Mouse (Mus musculus): Measurements from ENCODE around the gene Stx11. TPM values are rescaled to one million over a fixed set of nuclear protein-coding genes. Genes with fewer than 3 reads are reported as not detected.

Stx11 gene
- total RNA-seq (2017) = 8.2 and 9.4 TPM in 2 replicates

DNA sequence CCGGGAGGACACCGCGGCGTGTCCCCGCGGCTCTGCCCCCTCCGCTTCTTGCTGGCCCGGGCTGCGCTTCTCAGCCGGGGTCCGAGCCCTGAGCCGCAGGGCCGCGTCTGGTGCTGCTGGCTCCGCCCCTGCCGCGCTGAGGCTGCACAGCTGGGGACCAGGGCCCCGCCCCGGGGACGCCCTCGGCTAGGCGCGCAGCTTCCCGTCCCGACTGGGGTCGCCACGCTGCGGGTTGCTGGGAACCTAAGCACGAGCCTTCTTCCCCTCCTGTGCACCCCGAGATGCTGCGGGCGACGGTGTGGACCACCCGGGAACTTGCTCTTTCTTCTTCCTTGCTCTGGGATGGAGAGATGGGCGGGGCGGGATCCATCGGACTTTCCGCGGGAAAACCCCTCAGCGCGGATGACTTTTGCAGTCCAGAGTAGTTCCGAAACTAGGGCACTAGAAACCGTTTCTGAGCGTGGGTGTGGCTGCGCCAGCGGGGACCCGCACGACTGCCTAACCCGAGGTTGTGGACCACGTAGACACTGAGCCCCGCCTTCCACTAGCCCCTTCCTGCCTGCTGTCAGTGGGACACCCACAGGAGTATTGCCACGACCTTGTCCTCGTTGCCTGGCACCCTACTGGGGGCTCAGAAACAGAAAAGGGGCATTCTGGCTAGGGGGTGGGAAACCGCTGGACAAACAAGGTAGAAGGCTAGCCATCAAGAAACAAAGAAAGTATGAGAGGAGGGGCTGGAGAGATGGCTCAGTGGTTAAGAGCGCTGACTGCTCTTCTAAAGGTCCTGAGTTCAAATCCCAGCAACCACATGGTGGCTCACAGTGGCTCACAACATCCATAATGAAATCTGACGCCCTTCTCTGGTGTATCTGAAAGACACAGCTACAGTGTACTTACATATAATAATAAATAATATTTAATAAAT lies at the start of gene Stx11:
Gene Stx11 (minus strand): TSS at position 148 of the 925 bp plus-strand sequence.
- peak; percentile 74 for ATAC-seq (replicated peaks; ENCODE audit: low read depth, poor library complexity, severe bottlenecking)

DNA sequence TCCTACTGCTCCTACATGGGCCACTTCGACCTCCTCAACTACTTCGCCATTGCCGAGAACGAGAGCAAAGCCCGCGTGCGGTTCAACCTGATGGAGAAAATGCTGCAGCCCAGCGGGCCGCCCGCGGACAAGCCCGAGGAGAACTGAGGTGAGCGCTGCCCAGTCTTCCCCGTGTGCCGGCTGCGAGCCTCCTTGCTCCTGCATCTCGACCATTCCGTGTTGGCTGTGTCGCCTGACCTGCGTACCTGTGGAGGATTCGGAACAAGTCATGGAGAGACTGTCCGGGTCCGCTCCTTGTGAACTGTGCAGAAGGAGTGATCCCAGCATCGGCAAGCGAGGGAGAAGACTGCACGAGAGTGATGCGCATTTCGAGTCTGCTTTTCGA lies 44.6 kb upstream of the Stx11 start:
- ATAC-seq (replicated peaks; ENCODE audit: low read depth, poor library complexity, severe bottlenecking) = peak; percentile 43; the same call in 1 of the 2 replicates

DNA sequence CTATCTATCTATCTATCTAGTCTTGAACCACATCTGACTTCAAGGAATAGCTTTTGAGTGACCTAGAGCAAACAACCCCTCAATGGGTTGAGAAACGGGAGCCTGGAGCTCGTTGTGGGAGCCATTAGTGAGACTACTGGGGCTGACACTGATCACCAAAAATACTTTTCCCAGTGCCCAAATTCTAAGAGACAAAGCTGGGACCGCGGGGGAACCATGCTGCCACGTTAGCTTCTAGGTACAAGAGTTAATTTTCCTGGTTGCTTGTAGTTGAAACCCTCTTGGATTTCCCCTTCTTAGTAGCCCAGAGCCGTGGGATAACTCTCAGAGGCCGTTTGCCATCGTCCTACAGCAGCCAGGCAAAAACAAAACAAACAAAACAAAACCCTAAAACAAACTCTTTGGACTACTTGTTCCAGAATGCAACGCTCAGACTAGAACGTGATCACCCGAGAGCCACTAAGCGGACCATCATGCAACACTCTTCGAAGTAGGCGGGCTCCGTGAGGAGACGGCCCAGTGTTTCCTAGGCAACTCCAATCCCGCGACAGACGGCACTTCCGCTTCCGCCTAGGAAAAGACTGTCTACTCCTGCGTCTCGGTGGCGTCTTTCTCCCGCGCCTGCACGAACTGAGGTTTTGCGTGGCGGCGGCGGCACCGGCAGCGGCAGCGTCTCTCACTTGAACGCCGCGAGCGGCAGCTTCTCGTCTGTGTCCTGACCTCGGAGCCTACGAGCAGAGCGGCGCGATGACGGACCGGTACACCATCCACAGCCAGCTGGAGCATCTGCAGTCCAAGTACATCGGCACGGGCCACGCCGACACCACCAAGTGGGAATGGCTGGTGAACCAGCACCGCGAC lies 44.0 kb upstream of the Stx11 start:
- ATAC-seq (replicated peaks; ENCODE audit: low read depth, poor library complexity, severe bottlenecking) = peak; percentile 99

DNA sequence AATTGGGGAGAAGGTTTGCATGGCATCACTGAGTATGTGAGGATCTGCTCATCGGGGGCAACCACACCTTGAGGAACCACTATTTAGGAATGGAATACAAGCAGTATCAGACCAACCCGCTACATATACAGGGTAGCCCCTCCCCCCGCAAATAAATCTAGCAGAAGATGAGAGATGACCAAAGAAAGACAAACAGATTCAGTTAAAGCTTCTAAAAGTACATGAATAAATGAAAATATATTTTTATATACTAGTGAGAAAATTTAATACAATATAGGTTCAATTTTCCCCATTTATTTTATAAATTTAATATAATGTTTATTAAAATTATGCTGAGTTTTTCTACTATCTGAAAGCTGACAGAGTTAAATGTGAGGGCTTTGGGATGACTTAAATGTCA lies 40.9 kb upstream of the Stx11 start, which contains the start of gene Sf3b5:
Gene Sf3b5 (plus strand): TSS at position 301 of the 400 bp plus-strand sequence.
- ATAC-seq (replicated peaks; ENCODE audit: low read depth, poor library complexity, severe bottlenecking) = no peak

DNA sequence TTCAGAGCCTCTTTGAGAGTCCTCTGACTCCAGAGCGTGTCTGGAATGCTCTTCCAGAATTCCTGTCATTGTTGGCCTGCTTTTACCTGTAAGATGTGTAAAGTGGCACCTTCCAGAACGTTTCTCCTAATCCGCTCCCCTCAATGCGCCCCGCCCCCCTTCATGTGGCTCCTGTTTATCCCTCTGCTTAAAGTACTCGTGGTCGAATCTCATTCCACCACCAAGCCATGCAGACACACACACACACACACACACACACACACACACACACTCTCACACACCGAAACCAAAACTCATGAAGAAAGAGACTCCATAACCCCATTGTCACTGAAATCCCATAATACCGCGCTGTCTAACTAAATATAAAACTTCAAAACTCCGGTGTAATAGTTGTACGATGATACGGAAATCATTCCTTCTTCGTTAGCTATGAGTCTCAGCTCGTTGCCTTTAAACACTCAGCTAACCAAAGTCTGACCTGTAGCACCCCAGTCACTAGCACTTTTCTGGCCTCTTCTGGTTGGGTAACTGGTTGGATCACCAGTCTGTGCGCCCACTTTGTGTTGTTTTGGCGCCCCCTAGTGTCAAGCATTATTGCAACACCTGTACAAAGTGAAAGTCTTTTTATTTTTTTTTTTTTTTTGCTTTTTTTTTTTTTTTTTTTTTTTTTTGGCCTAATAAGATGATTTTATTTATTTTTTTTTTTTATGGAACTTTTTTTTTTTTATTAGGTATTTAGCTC lies 32.8 kb upstream of the Stx11 start:
- ATAC-seq (replicated peaks; ENCODE audit: low read depth, poor library complexity, severe bottlenecking) = peak; percentile 100

DNA sequence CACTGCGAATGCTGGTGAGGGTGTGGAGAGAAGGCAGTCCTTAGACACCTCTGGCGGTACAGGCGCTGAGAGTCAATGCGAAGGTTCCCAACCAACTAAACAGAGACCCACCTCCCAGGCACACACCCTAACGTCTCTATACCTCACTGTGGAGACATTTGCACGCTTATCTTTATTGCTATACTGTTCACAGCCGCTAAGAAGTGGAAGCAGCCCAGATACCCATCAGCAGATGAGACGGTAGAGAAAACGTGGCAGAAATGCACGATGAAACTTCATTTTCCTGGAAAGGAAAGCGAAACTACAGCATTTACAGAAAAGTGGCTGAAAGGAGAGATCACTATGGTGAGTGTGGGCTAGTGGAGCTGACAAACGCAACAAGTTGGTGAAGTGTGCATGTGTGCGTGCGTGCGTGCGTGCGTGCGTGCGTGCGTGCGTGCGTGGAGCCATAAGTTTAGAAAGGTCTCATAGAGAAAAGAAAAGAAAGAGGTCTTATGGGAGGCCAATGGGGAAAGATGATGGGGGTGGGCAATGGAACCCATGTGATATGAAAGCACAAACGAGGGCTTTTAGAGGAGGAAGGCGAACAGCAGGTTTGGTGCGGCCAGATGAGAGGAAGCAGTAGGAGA lies 29.4 kb upstream of the Stx11 start:
- no peak for ATAC-seq (replicated peaks; ENCODE audit: low read depth, poor library complexity, severe bottlenecking)

DNA sequence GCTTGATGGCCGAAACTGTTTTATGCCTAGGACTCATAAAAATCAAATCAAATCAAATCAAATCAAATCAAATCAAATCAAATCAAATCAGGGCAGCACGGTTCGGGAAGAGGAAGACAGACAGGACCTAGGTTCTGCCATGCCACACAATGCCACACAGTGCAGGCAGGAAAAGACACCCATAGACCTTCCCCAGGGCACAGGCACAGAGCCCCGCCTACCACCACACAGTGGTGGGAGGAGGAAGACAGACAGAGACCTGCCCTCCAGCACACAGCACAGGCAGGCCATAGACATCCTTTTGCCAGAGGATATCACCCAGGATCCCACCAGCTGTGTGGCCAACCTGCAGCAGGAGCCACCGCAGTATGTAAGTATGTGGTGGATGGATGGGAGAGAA lies 27.9 kb upstream of the Stx11 start:
- ATAC-seq (replicated peaks; ENCODE audit: low read depth, poor library complexity, severe bottlenecking) = 0 out of 2 replicates have a peak, but pooled peaks have one; percentile 43

DNA sequence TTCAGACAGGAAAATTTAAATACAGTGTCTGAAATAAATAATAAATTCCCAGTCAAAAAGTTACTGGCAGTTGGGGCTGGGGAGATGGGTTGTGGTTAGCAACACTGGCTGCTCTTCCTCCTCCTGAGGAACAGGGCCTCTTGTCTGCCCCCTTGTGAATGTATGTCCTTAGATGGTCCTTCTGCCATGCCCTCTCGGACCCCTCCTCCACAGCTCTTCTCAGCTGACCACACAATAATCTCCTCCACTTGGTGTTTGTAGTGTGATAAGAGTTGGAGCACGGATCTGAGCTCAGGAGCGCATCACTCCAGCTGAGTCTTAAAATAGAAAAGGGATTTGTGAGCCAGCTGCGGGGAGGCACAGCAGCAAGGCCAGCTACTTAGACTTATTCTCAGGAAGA lies 22.8 kb upstream of the Stx11 start:
- peak; percentile 89 for ATAC-seq (replicated peaks; ENCODE audit: low read depth, poor library complexity, severe bottlenecking)

DNA sequence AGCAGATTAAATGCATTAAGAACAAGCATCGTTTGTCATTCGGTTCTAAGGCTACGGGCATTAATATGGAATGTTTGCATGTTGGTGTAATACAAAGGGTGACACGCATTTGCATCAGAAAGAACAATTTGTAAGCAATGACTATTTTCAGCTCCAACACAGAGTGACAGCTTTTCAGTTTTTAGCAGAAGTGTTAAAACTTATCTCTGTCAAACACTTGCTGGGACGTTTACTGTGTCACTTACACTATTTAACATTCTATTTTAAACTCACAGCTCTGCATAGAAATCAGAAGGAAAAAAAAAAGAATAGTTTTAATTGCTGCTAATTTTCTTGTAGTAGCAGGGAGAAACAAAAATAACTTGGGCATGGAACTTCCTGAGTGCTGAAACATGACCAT lies 22.4 kb upstream of the Stx11 start:
- peak; percentile 51 for ATAC-seq (replicated peaks; ENCODE audit: low read depth, poor library complexity, severe bottlenecking)

DNA sequence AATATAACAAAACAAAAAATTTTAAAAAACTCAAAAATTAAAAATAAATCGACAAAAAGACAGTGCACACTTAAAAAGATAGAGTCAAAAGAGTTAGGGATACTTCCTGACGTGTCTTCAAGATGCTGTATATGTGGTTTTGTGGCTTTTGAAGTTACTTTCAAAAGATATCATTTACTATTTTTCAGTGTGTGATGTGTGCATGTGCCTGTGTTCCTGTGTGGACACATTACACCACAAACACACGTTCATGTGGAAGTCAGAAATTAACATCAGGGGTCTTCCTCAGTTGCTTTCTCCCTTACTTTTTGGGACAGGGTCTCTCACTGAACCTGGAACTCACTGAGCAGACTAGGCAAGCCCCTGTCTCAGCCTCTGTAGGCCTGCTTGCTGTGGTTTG lies 20.9 kb upstream of the Stx11 start:
- ATAC-seq (replicated peaks; ENCODE audit: low read depth, poor library complexity, severe bottlenecking) = 0 out of 2 replicates have a peak, but pooled peaks have one; percentile 37

DNA sequence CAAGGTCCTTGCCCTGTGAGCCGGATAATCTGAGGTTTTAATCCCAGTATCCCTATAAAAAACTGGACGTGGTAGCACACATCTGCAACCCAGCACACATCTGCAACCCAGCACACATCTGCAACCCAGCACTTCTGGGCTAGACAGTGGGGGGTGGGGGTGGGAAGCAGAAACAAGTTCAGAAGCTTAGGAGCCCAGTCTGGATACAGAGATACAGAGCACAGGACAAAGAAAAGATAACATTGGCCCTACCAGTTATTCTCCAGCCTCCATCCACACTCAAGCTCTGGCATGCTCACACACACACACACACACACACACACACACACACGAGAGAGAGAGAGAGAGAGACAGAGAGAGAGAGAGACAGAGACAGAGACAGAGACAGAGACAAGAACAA lies 19.4 kb upstream of the Stx11 start:
- ATAC-seq (replicated peaks; ENCODE audit: low read depth, poor library complexity, severe bottlenecking) = no peak

DNA sequence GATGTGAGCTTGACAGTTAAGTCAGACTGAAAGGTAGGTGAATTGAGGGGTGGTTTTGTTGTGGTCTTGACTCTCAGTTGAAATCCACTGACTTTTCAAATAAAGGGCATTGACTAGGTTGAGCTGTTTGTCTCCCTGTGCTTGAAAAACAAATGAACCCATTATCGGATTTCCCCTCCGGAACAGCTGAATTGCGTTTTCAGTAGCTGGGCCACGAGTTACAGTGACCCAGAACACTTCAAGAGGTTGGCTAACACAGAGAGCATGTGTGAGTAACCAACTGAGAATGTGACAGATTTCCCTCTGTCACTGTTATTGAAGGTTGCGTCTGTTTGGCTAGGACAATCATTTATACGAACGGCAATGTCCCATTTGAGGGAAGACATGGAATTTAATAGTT lies 17.0 kb upstream of the Stx11 start:
- ATAC-seq (replicated peaks; ENCODE audit: low read depth, poor library complexity, severe bottlenecking) = no peak

DNA sequence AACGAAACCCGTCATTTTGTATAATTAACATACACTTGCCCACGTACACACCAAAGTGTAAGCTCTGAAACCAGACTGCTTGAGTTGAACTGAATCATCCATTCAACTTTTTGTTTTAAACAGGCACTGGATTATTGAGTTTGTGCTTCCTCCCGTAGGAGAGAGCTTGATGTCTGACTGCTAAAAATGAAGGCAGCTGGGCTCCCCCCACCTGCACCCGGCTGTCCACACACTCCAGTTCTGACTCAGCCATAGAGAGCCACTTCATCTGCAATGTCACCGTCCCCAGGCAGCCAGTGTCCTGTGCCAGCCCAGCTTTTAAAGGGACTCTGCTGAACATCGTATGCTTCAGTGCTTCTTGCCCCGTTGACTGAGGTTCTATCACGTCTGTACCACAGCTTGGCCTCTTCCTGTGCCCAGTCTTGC lies 13.7 kb upstream of the Stx11 start:
- no peak for ATAC-seq (replicated peaks; ENCODE audit: low read depth, poor library complexity, severe bottlenecking)

DNA sequence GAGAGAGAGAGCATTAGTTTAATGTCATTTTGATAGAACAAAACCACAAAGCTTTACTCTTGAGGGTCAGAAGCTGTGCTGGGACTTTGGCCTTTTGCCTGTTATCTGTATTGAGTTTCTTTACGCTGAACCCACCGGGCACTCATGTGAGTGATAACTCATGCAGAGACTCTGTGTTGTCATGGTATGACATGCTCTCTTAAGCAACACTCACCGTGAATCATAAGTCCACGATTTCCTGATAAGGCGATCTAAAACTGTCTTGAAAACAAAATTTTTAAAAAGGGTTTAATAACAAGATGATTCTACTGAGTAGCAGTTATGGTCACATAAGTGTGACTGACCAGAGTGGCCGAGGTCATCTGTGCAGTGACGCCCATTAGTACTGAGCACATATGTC lies 12.5 kb upstream of the Stx11 start:
- no peak for ATAC-seq (replicated peaks; ENCODE audit: low read depth, poor library complexity, severe bottlenecking)

DNA sequence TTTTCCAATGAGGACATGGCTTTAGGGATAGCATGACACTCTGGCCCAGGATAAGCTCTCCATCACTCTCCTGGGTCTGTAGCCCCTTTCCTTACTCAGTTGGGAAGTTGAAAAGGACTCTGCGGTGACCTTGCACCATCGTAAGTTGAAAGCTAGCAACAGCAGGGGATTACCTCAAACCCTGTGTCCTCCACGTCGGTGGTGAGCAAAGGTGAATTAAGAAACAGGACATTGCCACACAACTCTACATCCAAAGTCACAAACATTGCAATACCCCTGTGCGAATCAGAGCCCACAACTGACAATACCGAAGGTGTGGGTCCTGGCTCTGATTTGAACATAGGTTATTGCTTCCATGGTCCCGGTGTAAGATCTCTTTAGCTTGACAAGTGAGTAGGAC lies 11.9 kb upstream of the Stx11 start:
- ATAC-seq (replicated peaks; ENCODE audit: low read depth, poor library complexity, severe bottlenecking) = no peak

DNA sequence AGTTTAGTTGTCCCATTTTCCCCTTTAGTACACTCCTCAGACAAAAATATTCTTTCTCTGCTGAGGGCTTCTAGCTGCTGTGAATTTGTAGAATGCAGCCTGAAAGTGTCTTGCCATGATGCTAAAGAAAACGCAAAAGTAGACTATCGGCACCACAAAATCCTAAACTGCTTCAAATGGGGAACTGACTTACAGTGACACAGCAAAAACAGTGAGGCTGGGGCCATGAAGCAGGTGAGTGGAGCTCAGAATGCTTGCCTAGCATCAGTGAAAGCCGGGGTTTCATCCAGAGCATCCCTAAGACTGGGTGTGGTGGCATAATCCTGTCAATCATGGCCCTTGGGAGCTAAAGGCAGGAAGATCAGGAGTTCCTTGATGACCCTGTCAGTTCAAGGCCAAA lies 11.4 kb upstream of the Stx11 start:
- peak; percentile 94 for ATAC-seq (replicated peaks; ENCODE audit: low read depth, poor library complexity, severe bottlenecking)

DNA sequence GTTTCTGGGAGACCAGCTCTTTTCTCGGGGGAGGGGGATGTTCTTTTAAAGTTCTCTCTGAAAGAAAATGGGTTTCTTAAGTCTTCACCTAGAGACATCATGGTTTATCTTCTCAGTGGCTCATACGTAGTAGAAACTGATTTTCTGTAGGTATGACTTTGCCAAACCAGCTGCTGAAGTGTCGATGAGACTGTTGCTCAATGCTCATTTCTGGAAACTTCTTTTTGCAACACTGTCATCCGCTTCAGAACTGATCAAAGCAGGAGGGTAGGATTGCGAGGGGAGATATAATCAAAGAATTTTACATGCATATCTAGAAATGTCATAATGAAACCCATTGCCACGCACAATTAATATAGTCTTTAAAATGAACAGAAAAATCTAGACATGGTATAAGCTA lies 10.5 kb upstream of the Stx11 start:
- ATAC-seq (replicated peaks; ENCODE audit: low read depth, poor library complexity, severe bottlenecking) = no peak

DNA sequence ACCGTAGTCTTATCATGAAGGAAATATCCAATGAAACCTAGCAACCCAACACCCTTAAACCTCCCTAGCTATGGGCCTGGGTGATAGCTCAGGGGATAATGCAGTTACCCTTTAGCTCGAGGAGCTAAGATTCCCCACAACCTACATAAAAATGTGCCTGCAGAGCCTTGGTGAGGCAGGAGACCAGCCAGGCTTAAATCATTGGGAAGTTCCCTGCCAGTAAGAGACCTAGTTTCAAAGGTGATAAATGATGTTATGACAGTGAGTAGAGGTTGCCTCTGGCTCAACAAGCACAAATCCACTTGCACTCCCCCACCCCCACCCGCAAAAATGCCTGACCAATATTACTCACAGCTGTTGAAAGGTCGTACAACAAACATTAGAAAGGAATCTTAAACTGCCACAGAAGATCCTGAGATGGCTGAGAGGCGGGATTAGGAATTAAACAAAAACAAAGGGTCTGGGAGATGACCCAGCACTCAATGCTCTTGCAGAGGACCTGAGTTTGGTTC lies 1.6 kb upstream of the Stx11 start:
- ATAC-seq (replicated peaks; ENCODE audit: low read depth, poor library complexity, severe bottlenecking) = no peak

DNA sequence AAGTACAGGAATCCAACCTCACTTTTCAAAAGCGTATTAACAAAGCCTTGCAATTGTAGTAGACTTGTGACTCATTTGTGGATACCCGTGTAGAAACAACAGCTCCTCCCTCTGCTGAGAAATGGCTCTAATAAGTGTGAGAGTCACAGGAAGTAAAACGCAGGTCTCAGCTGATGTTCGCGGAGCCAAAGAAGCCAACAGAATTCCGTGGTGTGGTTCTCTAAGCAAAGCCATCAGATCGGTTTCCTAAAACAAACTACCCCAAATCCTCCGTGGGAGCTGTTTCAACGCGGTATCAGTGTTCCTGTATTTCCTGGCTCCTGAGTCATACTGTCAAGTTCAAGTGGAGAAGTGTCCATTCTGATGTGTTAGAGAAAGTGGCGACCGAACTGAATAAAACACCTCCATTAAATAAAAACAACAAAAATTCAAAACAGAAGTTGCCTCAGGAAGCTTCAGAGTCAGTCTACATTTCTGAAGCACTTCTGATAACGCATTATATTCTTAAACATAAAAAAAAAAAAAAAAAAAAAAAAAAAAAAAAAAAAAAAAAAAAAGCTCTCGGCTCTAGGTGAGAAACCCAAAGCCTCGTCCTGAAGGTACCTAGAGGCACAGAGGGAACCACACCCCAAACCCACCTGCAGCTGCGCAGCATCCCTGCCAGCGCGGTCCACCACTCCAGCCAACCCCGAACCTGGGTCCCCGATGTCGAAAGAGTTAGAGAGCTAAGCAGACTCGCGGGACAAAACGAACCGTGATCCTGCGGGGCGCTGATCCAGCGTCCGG lies 543 bp downstream of the Stx11 start:
- peak; percentile 3; the same call in 1 of the 2 replicates for ATAC-seq (replicated peaks; ENCODE audit: low read depth, poor library complexity, severe bottlenecking)
